Mouse (Mus musculus) retina, adult 2 months (tissue): ENCODE data around the gene Pafah1b2.

ENCODE experiments used
- DNase-seq: peaks from one replicate; pipeline ENCODE4 v3.0.0-alpha.2; 2012; ENCODE audit warnings: low read depth, low spot score

Pafah1b2 gene

GRCm38 (mm10) chr9:45981331-45981730 is 31.2 kb downstream of the Pafah1b2 start:
- DNase-seq, result no peak

- DNase-seq, result no peak
These were observed 31.9 kb downstream of the Pafah1b2 start for GRCm38 (mm10) chr9:45980611-45981010.

GRCm38 (mm10) chr9:45979778-45980177 is 32.7 kb downstream of the Pafah1b2 start:
- DNase-seq, result no peak

GRCm38 (mm10) chr9:45976884-45977283 is 35.6 kb downstream of the Pafah1b2 start:
- no peak for DNase-seq

GRCm38 (mm10) chr9:45963577-45963976 is 48.9 kb downstream of the Pafah1b2 start:
- DNase-seq, result no peak

GRCm38 (mm10) chr9:45961855-45962254 is 50.6 kb downstream of the Pafah1b2 start:
- DNase-seq, result no peak

- DNase-seq, result no peak
These were observed 52.8 kb downstream of the Pafah1b2 start for GRCm38 (mm10) chr9:45959661-45960060.

GRCm38 (mm10) chr9:45958851-45959250 is 53.6 kb downstream of the Pafah1b2 start:
- no peak for DNase-seq

GRCm38 (mm10) chr9:45958023-45958670 is 54.3 kb downstream of the Pafah1b2 start:
- DNase-seq, result no peak

- DNase-seq, result peak; percentile 70
These were observed 57.2 kb downstream of the Pafah1b2 start, which contains the start of gene Sidt2 for GRCm38 (mm10) chr9:45955107-45955963. TSS of gene Sidt2 (minus strand) at chr9:45955258.

GRCm38 (mm10) chr9:45954294-45955106 is 58.0 kb downstream of the Pafah1b2 start:
- DNase-seq, result no peak

GRCm38 (mm10) chr9:45953511-45954293 is 58.8 kb downstream of the Pafah1b2 start:
- no peak for DNase-seq

GRCm38 (mm10) chr9:45952890-45953289 is 59.6 kb downstream of the Pafah1b2 start:
- no peak for DNase-seq

GRCm38 (mm10) chr9:45952057-45952456 is 60.4 kb downstream of the Pafah1b2 start:
- DNase-seq, result no peak

- DNase-seq, result no peak
These were observed 65.7 kb downstream of the Pafah1b2 start for GRCm38 (mm10) chr9:45946872-45947183.

GRCm38 (mm10) chr9:45946182-45946871 is 66.2 kb downstream of the Pafah1b2 start:
- no peak for DNase-seq

- no peak for DNase-seq
These were observed 66.8 kb downstream of the Pafah1b2 start for GRCm38 (mm10) chr9:45945721-45946120.

GRCm38 (mm10) chr9:45944506-45945400 is 67.7 kb downstream of the Pafah1b2 start:
- no peak for DNase-seq

GRCm38 (mm10) chr9:45943628-45944505 is 68.6 kb downstream of the Pafah1b2 start:
- DNase-seq, result no peak
